Mouse (Mus musculus): ENCODE results near the gene Rassf1.
A peak's percentile ranks its signal among the peaks of the same experiment; 100 is the strongest.

Gene Rassf1

DNA sequence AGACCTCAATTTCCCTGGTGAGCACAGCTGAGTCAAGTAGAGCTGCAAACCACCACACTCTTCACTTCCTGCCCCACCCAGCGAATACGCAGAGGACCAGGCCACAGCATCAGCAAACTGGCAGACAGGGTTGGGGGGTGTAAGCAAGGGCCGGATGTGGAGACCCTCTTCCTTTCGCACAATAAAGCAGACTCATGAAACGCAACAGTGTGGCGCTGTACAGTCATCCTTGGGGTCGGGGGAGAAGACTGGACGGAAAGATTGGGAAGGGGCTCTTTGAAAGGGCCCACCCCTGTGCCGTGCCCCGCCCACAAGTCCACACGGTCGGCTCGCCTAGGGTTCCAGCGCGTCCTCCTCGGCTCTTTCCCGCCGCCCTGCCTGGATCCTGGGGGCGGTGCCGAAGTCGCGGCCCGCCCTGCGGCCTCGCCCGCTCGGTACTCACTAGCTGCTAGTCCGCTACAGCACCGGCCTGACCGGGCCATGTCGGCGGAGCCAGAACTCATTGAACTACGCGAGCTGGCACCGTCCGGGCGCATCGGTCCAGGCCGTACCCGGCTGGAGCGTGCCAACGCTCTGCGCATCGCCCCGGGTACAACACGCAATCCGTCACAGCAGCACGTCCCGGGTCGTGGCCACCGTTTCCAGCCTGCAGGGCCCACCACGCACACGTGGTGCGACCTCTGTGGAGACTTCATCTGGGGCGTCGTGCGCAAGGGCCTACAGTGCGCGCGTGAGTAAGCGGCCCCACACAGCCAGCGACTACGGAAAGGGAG lies at the start of gene Rassf1:
Gene Rassf1, plus strand, starts transcription at position 439 of the 773 bp plus-strand sequence.
- DNase-seq = peak; percentile 85

DNA sequence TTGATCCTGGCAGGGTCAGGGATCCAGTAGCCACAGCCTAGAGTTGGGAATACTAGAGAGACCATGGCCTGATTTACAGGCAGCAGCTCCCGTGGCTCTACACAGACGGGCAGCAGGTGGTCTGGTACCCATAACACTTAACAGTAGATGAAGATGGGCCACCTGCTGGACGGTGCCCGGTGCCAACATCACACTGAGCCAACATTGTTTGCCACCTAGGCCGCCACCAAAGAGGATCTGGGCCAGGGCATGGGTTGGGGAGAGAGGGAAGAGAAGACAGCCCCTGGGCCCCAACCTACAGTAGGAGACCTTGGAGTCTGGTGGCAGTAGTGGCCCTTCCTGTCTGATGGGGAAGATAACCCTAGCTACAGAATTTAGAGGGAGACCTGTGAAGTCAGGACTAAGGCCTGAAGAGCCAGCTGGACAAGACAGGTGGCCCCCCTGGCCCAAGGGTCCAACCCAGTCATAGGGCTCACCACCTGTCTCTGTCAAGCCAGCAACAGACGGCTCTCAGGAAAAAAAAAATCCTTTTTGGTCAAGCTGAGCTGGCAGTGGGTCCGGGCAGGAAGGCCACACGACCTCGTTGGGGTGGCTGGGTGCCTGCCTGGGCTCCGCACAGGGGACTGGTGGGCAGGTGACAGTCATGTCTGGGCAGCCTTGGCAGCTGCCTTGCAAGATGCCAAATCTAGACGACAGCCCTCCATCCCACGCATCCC lies 49.1 kb upstream of the Rassf1 start:
- no peak for DNase-seq

- DNase-seq = no peak
Measured at GRCm38 (mm10) chr9:107504662-107505537, 46.5 kb upstream of the Rassf1 start.

DNA sequence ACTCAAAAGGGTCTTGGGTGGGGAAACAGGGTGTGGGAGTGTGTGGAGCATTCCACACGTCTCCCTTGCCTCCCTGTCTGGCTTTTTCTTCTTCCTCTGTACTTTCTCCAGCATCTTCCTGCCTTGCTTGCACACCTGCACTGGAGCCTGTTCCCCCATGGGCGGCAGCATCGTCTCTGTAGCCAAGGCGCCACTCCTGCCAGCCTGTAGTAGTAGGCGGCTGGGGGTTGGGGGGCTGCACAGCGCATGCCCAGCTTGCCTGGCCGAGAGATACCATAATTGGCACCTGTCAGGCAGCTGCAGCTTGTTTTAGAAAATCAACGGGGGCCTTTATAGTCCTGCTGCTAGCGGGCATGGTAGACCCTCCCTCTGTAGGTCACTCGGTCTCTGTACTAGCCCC lies 43.1 kb upstream of the Rassf1 start:
- no peak for DNase-seq

- DNase-seq = no peak
Measured at GRCm38 (mm10) chr9:107510384-107511100, 40.8 kb upstream of the Rassf1 start.

DNA sequence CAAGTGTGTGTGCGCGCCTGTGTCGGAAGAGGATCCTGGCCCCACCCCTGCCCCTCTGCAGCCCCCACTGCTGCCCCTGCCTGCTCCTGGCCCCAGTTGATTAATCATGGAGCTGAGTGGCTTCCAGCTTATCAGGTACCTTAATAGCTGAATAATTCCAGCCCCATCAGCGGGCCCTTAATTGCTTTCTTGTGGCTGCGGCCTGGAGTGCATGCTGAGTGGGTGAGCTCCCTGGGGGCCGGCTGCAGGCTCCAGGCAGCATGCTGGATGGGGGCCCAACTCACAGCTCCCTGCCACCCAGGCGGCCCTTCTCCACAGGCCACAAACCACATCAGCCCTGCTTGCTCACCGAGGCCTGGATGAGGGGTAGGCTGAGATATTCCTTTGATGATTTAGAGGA lies 39.9 kb upstream of the Rassf1 start:
- no peak for DNase-seq

GRCm38 (mm10) chr9:107512326-107512725 lies 39.0 kb upstream of the Rassf1 start:
- DNase-seq = no peak

GRCm38 (mm10) chr9:107514303-107514955 lies 36.9 kb upstream of the Rassf1 start:
- peak; percentile 87 for DNase-seq

- DNase-seq = no peak
Measured at GRCm38 (mm10) chr9:107520331-107520730, 31.0 kb upstream of the Rassf1 start.

DNA sequence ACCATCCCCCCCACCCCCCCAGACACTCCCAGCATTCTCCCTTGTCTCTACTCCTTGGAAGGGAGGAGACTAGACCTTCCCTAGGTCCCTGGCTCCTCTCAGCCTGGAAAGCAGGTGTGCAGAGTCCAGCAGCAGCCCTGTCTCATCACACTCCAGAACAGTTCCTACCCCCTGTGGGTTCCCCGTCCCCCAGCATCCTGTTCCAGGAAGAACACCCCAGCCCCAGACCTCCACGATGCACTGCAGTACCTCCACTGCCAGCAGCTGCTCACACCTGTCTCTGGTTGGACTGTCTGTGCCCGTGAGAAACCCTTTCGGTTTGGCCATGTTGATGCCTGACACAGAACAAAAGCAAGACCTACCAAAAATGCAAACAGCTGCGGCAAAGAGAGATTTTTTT lies 30.2 kb upstream of the Rassf1 start:
- no peak for DNase-seq

GRCm38 (mm10) chr9:107521711-107522399 lies 29.5 kb upstream of the Rassf1 start:
- peak; percentile 46 for DNase-seq

DNA sequence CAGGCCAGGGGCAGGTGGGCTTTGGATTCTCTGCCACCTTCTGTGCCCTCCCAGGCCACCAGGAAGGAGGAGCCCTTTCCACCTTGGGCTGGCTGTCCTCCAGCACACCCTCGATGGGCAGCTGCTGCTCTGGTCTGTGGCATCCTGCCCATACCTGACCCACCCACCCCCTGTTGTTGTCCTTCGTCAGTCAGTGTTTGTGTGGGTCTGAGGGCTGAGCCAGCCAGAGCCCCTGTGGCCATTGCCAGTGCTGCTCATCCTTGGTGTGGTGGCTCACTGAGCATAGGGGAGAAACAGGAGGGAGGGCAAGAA lies 29.0 kb upstream of the Rassf1 start:
- no peak for DNase-seq

DNA sequence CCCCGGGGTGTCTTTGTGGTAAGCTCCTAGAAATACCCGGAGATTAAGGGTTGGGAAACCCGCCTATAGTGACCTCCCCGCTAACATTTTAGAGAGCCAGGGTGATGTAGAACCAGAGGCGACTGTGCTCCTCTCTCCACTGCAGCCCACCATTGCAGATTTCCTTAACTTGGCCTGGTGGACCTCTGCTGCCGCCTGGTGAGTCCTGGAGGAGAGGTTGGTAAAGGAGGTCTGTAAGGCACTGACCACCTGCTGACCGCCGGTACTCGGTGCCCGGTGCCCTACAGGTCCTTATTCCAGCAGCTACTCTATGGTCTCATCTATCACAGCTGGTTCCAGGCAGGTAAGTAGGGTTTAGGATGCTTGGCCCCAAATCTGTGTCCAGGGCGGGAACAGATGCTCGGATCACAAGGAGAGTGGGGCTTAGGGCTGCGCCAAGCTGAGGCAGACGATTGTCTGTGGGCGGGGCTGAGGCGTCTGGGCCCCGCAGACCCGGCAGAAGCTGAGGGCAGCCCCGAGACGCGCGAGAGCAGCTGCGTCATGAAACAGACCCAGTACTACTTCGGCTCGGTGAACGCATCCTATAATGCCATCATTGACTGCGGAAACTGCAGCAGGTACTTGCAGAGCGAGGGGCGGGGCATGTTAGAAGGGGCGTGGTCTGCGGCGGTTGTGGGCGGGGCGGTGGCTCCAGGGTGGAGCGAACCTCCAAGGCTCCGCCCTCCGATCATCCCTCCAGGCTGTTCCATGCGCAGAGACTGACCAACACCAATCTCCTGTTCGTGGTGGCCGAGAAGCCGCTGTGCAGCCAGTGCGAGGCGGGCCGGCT lies 24.9 kb upstream of the Rassf1 start:
- DNase-seq = peak; percentile 80

GRCm38 (mm10) chr9:107533791-107534407 lies 17.5 kb upstream of the Rassf1 start, which contains the start of gene Tmem115:
Gene Tmem115 (plus strand): TSS chr9:107533945.
- DNase-seq = peak; percentile 98

DNA sequence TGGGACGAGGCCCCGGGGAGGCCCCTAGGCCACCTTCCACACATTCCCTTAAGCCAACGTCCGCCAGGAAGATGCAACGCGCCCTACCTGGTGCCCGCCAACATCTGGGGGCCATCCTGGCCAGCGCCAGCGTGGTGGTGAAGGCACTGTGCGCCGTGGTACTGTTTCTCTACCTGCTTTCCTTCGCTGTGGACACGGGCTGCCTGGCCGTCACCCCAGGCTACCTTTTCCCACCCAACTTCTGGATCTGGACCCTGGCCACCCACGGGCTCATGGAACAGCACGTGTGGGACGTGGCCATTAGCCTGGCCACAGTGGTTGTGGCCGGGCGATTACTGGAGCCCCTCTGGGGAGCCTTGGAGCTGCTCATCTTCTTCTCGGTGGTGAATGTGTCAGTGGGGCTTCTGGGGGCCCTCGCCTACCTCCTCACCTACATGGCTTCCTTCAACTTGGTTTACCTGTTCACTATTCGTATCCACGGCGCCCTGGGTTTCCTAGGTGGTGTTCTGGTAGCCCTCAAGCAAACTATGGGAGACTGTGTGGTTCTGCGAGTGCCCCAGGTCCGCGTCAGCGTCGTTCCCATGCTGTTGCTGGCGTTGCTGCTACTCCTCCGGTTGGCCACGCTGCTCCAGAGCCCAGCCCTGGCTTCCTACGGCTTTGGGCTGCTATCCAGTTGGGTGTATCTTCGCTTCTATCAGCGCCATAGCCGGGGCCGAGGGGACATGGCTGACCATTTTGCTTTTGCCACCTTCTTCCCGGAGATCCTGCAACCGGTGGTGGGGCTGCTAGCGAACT lies 16.8 kb upstream of the Rassf1 start:
- peak; percentile 41 for DNase-seq

DNA sequence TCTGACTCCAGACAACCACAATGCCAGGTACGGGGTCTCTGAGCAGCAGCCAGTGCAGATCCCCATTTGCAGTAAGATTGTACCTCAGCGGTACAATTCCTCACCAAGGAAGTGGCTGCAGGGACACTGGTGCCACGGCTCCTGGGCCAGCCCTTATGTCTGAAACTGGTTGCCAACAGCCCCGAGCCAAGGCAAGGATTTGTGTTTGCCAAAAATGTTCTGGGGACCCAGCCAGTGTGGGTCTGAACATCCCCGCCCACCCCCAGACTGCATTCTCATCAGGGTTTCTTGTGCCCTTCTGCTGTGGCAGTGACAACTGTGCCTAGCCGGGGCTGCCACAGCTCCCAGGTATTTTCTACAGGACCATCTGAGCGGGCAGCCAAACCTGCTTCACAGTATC lies 13.1 kb upstream of the Rassf1 start:
- no peak for DNase-seq

DNA sequence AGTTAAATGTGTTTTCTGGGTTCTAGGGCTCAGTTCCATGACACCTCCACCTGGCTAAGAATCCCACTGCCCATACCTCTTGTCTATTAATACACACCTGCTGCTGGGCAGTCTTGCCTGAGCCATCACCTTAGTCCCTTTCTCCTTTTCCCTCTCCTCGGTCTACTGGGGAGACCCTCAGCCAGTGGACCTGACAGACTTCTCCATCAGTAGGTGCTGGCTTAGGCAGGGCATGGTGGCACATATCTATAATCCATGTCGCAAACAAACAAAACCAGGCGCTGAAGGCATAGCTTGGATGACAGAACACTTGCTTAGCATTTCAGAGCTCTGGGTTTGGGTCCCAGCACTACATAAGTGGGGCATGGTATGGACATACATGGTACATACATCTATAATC lies 12.6 kb upstream of the Rassf1 start:
- DNase-seq = no peak

GRCm38 (mm10) chr9:107539940-107540339 lies 11.4 kb upstream of the Rassf1 start:
- no peak for DNase-seq

DNA sequence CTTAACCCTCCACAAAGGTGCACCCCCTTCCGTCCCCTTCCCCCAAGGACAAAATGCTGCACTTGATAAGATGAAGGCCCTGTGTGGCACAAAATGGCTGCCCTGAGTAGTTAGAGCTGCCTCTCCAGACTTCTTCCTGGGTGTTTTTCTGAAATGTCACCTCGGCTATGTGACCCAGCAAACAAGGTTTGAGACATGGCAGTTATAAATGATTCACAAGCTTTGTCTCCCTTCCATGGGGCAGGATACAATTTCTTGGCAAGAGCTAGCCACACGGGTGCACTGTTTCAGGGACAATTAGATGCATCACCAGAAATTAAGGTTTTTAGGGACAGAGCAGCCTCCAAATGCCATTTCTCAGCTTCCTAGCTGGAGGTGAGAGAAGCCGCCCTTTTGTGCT lies 10.9 kb upstream of the Rassf1 start:
- no peak for DNase-seq

All from embryo, embryonic 11 days (tissue).